Mouse (Mus musculus) megakaryocyte, embryonic 14.5 days (primary cell): ENCODE data around the gene Ypel2. TPM values are rescaled to one million over a fixed set of nuclear protein-coding genes. Genes with fewer than 3 reads are reported as not detected.
"Not testable (repeated sequence)": the region's sequence is repeated elsewhere in the genome, so short reads cannot be mapped to it uniquely, and the experiment has no call there.

Source experiments
- H3K27me3 ChIP-seq: replicated peaks from 2 replicates; pipeline ENCODE3; 2012; ENCODE audit warnings: inconsistent platforms
- H3K36me3 ChIP-seq: replicated peaks from 2 replicates; pipeline ENCODE3; 2012; ENCODE audit warnings: low read length, inconsistent platforms, mixed read lengths
- H3K4me1 ChIP-seq: 2 replicates; pipeline ENCODE4 v1.6.1; 2012; ENCODE audit warnings: inconsistent platforms
- H3K4me3 ChIP-seq: replicated peaks from 2 replicates; pipeline ENCODE3; 2012; ENCODE audit warnings: moderate library complexity, mild to moderate bottlenecking, inconsistent platforms
- H3K9me3 ChIP-seq: 2 replicates; pipeline ENCODE4 v1.6.1; 2012; ENCODE audit warnings: inconsistent platforms
- FLI1 ChIP-seq: IDR thresholded peaks from 2 replicates; pipeline ENCODE4 v1.6.1; 2012; ENCODE audit warnings: low read length, inconsistent platforms, mixed read lengths
- GATA1 ChIP-seq: IDR thresholded peaks from 3 replicates; pipeline ENCODE4 v1.6.1; 2012; ENCODE audit warnings: mixed read lengths, low read length, inconsistent platforms, borderline replicate concordance
- polyA plus RNA-seq: library from polyadenylated mRNA; stranded (reverse); fragments of >175 nt; gene quantifications from 2 replicates; pipeline ENCODE4 v1.2.3, GENCODE M21; 2012; ENCODE audit warnings: low replicate concordance; ENCODE audit not compliant: insufficient read depth

The Ypel2 gene
- polyA plus RNA-seq = 1.7 and 4.5 TPM in 2 replicates

DNA sequence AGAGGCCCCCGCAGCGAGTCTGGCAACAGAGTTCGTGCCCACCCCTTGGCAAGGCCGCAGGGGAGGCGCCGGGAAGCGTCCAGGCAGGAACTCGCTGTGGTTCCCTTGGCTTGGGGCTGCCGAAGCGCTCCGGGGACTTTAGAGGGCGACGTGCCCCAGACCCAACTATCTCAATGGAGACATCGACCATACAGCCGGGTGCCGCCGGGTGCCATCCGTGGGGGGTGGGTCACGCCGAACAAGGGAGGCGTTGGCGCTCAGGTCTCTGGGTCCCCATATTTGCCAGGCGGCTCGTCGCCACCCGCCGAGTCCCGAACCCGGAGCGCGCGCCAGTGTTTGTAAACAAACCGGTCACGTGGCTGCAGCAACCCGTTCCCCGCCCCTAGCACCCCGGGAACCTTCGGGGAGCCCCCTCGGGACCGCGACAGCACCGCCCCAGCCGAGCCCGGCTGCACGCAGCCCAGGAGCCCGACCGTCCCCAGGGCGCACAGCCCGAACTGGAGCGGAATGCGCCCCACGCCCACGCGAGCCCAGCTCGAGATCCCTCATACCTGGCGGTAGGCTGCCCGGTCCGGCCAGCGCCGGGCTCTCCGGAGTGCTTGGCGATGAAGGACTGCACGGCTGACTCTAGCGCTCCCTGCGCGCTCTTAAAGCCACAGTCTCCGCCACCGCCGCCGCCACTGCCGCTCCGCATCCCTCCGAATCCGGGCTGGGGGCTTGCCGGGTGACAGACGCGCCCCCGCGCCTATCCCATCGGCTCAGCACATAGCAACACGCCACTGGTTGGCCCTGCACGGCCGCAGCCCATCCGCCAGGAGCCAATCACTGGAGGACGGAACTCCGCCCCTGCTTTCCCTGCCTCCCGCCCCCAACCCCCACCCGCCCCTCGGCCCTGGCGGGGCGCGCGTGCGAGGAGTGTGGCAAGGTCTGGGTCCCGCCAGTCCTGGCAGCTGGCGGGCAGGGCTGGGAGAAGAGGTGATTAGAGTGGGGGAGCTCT is at the start of gene Ypel2:
Ypel2 (minus strand) TSS at position 667 of the 997 bp plus-strand sequence.
- Histone ChIP-seq H3K4me3 (peak within 1 kb of the TSS; percentile 96), H3K36me3 (no peaks in the 10 kb centered on the region), H3K4me1 (peaks cover 48% of the 10 kb centered on the region), H3K9me3 (no peaks in the 10 kb centered on the region), H3K27me3 (peaks cover 37% of the 10 kb centered on the region)
- TF ChIP-seq FLI1 (no peak), GATA1 (no peak)

DNA sequence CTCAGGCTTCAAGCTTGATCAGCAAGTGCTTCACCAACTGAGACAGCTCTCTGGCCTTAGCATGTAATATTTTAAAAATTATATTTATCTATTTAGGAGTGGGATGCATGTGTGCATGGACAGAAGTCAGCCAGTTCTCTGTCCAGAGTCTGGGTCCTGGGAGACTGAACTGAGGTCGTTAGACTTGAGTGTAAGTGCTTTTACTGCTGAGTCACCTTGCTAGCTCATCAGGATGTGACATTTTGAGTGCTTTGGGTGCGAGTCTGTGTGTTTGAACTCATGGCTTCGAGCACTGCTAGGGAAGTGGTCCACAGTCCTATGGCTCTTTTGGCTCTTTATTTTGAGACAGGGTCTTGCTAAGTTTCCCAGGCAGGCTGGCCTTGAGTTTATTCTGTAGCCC is 49.5 kb upstream of the Ypel2 start:
- H3K9me3 ChIP-seq = no peaks in the 10 kb centered on the region
- H3K4me1 ChIP-seq = peaks cover 4% of the 10 kb centered on the region
- H3K27me3 ChIP-seq = peaks cover 7% of the 10 kb centered on the region
- H3K36me3 ChIP-seq = peaks cover 2% of the 10 kb centered on the region
- no peak overlapping the region for H3K4me3 ChIP-seq
- TF ChIP-seq FLI1 (no peak), GATA1 (no peak)

DNA sequence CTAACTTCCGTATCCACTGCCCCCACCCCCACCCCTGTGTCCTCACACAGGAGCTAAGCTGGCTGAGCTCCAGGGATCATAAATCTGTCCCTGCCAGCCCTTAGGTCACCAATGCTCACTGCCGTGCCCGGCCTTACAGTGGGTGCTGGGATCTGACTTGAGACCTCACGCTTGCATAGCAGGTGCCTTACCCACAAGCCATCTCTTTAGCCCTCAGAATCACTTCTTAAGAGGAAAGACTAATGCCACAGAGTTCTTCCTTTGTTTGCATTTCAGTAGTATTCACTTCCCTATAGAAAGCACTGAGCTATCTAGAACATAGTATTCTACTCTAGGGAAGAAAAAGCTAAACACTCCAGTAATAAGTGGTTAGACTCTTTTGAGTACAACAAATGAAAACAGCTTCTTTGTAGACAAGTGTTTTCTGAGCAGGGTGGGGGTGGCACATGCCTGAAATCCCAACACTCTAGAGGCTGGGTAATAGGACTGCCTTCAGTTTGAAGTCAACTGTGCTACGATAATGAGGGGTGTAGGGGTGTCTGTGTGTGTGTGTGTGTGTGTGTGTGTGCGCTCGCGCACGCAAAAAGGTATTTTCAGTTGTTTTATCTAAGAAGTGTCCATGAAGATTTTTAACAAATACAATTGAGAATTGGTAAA is 45.9 kb upstream of the Ypel2 start:
- TF ChIP-seq GATA1 (no peak), FLI1 (no peak)
- no peaks in the 10 kb centered on the region for H3K9me3 ChIP-seq
- H3K27me3 ChIP-seq = peaks cover 8% of the 10 kb centered on the region
- peak overlapping the region; percentile 60 for H3K4me3 ChIP-seq
- peaks cover 4% of the 10 kb centered on the region for H3K4me1 ChIP-seq
- H3K36me3 ChIP-seq = peaks cover 2% of the 10 kb centered on the region

DNA sequence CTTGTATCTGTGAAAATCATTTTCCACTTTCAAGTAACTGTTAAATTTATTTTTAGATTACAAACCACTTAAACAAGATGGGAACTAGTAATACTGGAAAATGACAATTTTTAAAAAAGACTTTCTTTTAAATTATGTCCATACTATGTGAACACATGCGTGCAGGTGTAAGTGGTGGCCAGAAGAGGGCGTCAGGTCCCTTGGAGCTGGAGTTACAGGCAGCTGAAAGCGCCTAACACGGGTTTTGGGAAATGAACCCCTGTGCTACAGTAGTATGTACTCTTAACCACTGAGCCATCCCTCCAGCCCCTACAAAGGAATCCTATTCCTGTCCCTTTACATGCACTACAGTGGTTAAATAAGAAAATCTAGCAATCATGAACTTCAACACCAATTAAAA is 42.7 kb upstream of the Ypel2 start:
- H3K36me3 ChIP-seq = no peaks in the 10 kb centered on the region
- H3K27me3 ChIP-seq = peaks cover 19% of the 10 kb centered on the region
- TF ChIP-seq FLI1 = no peak
- no peak for TF ChIP-seq GATA1
- peaks cover 4% of the 10 kb centered on the region for H3K4me1 ChIP-seq
- H3K9me3 ChIP-seq = no peaks in the 10 kb centered on the region
- H3K4me3 ChIP-seq = no peak overlapping the region

DNA sequence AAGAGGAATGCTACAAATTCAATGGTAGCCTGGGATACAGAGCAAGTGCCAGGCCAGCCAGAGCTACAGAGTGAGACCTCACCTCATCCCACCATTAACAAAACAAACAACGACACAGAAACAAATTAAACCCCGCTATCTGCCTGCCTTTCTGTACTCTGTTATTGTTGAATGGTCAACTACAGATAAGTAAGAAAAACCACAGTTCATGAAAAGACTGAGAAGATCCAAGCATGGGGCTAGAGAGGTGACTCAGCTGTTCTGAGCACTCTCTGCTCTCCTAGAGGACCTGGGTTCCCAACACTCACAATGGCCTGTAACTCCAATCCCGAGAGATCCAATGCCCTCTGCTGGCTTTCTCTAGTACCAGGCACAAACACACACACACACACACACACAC is 34.7 kb upstream of the Ypel2 start:
- H3K4me1 ChIP-seq = peaks cover 26% of the 10 kb centered on the region
- H3K36me3 ChIP-seq = no peaks in the 10 kb centered on the region
- no peaks in the 10 kb centered on the region for H3K9me3 ChIP-seq
- H3K27me3 ChIP-seq = peaks cover 19% of the 10 kb centered on the region
- H3K4me3 ChIP-seq = no peak overlapping the region
- TF ChIP-seq FLI1 (no peak), GATA1 (no peak)

DNA sequence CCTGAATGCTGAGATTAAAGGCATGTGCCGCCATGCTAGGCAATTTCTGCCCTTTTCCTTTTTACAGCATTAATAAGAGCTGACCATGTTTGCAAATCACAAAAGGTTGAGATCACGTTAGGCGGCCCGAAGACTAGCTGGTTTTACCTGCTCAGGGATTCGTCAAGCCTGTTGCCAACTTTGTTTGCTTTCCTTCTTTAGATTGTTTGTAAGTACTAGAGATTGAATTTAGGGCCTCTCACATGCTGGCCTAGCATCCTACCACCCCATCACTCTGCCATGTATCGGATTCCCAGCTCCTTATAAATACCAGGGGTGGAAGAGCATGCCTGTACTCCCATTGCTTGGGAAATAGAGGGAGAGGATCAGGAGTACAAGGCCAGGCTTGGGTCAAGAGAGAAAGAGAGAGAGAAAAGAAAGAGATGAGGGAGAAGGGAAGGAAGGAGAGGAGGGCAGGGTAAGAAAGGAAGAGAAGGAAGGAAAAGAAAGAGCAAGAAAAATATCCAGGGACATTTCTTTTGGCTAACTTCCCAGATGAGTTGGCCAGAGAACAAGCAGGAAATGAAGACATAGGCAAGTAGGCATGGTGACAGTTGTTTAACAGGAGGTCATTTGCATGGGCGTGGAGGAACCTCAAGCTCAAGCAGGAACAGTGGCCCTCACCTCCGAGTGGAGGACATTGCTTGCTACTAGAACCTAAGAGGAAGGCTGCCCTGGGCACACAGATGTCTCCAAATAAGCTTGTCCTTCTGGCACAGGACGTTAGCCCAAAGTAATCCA is 32.8 kb upstream of the Ypel2 start:
- no peak for TF ChIP-seq FLI1
- TF ChIP-seq GATA1 = no peak
- peaks cover 5% of the 10 kb centered on the region for H3K27me3 ChIP-seq
- peak overlapping the region; percentile 62 for H3K4me3 ChIP-seq
- peaks cover 4% of the 10 kb centered on the region for H3K9me3 ChIP-seq
- H3K4me1 ChIP-seq = peaks cover 26% of the 10 kb centered on the region
- no peaks in the 10 kb centered on the region for H3K36me3 ChIP-seq

DNA sequence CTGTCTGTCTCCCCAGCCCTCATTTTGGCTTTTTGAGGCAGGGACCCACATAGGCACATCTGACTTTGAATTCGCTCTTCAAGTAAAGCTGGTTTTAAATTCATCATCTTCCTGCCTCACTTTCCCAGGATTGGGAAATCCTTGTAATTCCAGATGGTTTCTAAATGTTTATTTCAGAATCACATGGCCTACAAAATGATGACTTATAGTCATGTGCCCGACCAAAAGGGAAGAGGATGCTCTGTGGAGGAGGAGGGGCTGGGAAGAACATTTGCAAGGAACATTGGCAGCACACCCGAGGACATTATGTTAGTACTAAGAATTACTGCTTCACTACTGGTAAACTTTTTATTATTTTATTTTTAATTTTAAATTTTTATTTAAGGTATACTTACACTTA is 31.8 kb upstream of the Ypel2 start:
- Histone ChIP-seq H3K27me3 (peaks cover 2% of the 10 kb centered on the region), H3K9me3 (peaks cover 6% of the 10 kb centered on the region), H3K4me1 (peaks cover 26% of the 10 kb centered on the region), H3K4me3 (no peak overlapping the region), H3K36me3 (no peaks in the 10 kb centered on the region)
- TF ChIP-seq GATA1 (no peak), FLI1 (no peak)

DNA sequence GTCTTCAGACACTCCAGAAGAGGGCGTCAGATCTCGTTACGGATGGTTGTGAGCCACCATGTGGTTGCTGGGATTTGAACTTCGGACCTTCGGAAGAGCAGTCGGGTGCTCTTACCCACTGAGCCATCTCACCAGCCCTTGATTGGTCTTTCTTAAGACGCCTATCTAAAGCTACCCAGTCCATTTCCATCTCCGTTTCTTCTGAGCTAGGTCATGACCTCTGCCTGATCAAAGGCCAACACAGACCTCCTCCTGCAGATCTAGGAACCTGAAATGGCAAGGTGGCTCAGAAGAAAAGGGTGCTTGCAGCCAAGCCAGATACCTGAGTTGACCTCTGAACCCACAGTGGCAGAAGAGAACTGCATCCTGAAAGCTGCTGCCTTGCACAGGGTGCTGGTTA is 29.7 kb upstream of the Ypel2 start:
- not testable (repeated sequence) for H3K9me3 ChIP-seq, H3K27me3 ChIP-seq, H3K4me3 ChIP-seq, H3K36me3 ChIP-seq
- peaks cover 24% of the 10 kb centered on the region for H3K4me1 ChIP-seq

DNA sequence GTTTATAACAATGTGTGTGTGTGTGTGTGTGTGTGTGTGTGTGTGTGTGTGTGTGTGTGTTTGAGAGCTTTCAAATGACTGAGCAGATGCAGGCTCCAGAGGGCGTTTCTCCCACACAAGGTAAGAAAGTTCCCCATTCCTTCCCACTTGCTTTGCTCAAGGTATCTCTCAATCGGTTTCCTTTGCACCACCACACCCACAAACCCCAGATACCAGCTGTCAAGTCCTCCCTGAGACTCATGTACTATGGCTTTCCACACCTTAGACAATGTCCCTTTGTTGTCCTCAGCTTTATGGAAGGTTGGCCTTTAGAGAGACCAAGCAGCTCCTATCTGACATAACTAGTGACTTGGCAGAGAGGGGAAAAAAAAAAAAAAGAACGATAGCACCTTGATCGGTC is 29.3 kb upstream of the Ypel2 start:
- no peak for TF ChIP-seq GATA1
- no peak for TF ChIP-seq FLI1
- H3K27me3 ChIP-seq = peaks cover 3% of the 10 kb centered on the region
- peaks cover 10% of the 10 kb centered on the region for H3K9me3 ChIP-seq
- H3K4me3 ChIP-seq = no peak overlapping the region
- H3K4me1 ChIP-seq = peaks cover 19% of the 10 kb centered on the region
- H3K36me3 ChIP-seq = no peaks in the 10 kb centered on the region

DNA sequence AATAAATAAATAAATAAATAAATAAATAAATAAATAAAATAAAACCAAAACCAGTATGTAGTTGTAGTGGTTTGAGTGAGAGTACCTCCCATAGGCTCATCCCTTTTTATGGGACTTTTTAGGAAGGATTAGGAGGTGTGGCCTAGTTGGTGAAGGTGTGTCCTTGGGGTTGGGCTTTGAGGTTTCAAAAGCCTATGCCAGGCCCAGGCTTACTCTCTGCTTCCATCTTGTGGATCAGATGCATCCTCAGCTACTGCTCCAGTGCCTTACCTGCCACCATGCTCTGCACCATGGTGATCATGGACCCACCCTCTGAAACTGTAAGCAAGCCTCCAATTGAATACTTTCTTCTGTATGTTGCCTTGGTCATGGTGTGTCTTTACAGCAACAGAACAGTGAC is 28.0 kb upstream of the Ypel2 start:
- Histone ChIP-seq H3K36me3 (no peaks in the 10 kb centered on the region), H3K27me3 (peaks cover 4% of the 10 kb centered on the region), H3K4me3 (no peak overlapping the region), H3K4me1 (peaks cover 15% of the 10 kb centered on the region), H3K9me3 (peaks cover 10% of the 10 kb centered on the region)
- TF ChIP-seq FLI1 (no peak), GATA1 (no peak)
